Mouse (Mus musculus): ENCODE measurements around the gene Astn2.

Astn2 gene

GRCm38 (mm10) chr4:66170787-66171186 is 233.6 kb downstream of the Astn2 start:
- DNase-seq (ENCODE audit: low spot score in 2 of 2), result no peak

DNA sequence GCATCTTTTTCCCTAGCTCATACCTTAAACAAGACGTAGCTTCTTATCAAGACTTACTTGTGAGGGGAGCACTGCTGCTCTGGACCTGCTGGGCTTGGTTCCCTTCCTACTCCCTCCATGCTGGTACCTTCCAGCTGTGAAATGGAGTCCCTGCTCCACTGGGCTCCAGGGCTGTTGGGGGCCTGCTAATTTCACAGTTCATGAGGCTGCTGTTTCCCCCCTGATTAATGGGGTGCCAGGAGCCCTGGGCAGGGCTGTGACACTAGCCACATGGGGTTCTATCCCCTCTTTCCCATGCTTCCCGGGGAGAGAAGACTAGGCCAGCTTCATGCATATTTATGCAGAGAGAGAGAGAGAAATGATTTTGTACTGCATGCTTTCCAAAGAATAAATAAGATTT is 234.9 kb downstream of the Astn2 start:
- no peak for DNase-seq (ENCODE audit: low spot score in 2 of 2)

DNA sequence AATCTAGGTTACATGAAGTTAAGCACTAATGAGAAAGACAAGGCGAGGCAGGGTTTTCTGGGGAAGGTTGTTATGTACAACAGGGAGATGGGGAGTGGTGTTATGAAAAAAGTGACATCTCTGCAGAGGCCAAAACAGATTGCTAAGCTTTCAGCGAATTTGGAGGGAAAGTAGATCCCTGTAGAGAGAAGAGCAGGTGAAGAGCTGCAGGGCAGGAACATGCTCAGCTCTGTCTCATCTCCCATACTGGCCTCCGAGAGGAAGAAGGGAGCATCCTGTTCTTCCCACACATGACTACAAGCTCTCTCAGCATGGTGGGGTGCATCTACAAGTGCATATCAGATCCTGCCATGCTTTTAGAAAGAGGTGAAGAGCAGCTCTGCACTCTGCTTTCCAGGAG is 245.7 kb downstream of the Astn2 start:
- no peak for DNase-seq (ENCODE audit: low spot score in 2 of 2)

GRCm38 (mm10) chr4:66157439-66158113 is 246.8 kb downstream of the Astn2 start:
- DNase-seq (ENCODE audit: low spot score in 2 of 2), result no peak

DNA sequence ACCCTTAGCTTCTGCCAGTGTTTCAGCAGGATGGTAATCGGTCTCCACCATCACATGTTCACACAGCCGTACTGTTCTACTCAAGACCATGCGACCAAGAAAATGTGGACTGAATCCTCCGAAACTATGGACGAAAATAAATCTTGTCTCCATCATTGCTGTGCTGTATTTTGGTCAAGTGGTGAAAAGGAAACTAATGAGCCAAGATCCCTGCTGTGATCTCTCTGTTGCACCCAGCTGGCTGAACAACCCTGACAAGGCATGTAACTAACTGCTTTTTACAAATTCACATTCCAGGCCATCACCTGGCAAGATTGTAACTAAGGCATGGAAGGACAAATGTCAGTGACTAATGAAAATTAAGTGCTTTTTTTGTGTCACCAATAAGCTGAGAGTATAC is 257.9 kb downstream of the Astn2 start:
- no peak for DNase-seq (ENCODE audit: low spot score in 2 of 2)

DNA sequence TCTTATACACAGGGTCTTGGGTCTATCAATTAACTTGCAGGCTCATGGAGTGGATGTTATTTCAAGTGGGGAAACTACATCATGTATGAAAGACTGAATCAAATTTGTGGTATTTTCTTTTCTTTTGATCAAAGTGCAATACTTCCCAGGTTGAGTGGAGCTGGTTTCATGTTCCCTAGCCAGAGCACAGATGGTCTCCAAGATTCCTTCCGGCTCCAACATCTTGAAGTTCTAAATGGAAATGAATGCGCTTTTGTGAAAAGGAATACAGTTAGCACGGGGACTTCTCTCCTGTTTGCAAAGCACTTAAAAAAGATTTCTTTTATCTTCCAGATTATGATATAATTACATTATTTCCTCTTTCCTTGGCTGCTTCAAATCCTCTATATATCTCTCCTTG is 278.2 kb downstream of the Astn2 start:
- DNase-seq (ENCODE audit: low spot score in 2 of 2), result peak in 1 of 2 experiments; percentile 25

DNA sequence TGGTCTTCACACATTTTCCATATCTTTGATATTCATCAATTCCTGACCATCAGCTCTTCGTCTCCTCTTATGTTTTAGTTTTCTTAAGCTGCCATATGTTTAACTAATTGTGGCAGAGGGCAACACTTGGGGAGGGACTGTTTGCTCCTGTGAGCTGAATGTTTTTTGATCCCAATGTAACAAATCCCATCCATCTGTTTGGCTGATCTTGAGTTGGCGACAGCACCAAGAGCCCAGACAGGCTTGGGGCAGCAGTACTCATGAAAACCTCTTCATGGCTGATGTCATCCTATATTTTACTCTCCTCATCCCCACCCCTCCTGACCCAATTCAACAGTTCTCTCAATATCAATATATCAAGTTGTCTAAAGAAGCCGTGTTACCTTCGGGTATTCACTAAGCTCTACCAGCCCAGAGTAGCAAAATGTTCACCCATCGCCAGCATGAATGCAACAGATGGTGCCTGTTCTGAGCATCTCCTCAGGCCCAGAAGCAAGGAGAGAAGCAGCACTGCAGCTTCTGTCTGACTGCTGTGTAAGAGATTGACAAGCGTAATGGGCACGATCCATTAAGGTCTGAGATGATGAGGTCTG is 281.5 kb downstream of the Astn2 start:
- no peak for DNase-seq (ENCODE audit: low spot score in 2 of 2)

DNA sequence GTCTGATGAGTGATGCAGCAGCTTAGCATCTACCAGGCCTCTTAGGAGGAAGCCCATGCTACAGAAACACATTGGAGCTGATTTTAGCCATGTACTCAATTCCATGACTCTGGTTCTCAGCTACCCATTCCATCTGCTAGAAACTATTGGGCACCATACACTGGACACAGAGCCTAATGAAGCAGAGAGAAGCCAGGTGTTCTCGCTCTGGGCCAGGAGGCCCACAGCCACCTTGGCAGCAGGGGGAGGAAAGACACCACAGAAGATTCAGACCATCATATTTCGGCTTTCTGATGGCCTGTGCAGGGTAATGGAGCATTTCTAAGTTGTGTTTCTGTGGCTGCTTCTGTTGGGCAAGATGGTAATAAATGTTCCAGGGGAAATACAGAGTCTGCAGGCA is 290.2 kb downstream of the Astn2 start:
- DNase-seq (ENCODE audit: low spot score in 2 of 2), result no peak

- DNase-seq (ENCODE audit: low spot score in 2 of 2), result no peak
These were observed 302.4 kb downstream of the Astn2 start for GRCm38 (mm10) chr4:66102037-66102436.

- no peak for DNase-seq (ENCODE audit: low spot score in 2 of 2)
These were observed 306.8 kb downstream of the Astn2 start for GRCm38 (mm10) chr4:66097629-66098028.

DNA sequence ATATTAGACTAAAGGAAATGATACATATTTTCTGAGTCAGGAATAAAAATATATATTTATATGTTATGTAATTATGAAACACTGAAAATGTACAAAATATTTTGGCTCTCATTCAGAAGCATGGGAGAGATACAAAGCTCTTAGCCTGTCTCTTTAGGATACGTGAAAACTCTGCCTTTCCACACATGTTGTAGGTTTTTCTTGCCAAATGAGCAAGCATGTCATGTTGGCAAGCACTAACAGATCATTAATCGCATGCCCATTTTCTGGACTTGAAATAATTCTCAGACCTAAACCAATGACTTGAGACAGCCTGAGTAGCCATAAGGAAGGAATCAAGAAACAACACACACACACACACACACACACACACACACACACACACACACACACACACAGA is 308.3 kb downstream of the Astn2 start:
- DNase-seq (ENCODE audit: low spot score in 2 of 2), result no peak

GRCm38 (mm10) chr4:66057161-66057560 is 347.2 kb downstream of the Astn2 start:
- no peak for DNase-seq (ENCODE audit: low spot score in 2 of 2)

DNA sequence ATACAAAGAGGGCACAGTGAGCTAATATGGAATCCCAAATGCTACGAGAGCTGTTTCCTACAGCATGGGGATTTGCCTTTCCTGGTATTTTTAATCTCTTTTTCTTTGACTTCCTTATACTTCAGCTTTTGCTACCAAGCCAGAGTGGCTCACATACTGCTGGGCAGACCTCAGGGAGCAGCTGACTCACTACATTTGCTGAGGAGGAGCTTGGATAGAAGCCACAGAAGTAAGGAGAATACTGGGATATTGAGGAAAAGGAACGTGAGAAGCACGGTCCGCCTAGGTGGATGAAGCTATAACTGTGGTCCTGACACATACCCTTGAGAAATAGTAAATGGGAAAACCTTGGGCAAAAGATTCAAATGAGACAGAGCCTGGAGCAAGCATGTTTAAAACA is 348.7 kb downstream of the Astn2 start:
- DNase-seq (ENCODE audit: low spot score in 2 of 2), result no peak

DNA sequence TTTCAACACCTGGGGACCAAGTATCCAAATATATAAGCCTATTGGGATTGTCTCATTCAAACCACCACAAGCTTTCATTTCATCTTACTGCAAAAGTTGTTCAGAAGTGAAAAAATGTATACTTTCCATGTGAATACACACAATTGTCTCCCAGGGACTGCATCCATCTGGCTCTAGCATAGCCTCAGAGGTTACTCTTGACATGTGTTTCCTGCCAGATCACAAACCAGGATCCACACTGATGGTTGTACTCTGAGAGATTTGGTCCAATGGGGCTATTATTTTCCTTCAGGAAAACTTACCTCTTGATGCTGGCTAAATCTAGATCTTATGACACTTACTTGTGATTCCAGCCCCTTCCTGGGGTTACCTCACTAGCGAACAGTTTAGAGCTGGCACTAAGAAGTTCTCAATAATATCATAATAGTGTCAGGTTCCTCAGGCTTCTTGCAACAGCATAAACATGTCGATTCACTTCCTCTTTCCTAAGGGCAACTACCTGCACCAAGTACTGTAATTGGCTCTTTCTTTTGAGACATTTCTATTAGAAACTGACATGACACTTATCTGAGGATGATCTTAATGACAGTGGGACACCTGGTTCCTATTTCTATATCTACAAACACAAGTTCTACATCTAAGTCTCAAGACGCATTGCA is 361.3 kb downstream of the Astn2 start:
- DNase-seq (ENCODE audit: low spot score in 2 of 2), result no peak

DNA sequence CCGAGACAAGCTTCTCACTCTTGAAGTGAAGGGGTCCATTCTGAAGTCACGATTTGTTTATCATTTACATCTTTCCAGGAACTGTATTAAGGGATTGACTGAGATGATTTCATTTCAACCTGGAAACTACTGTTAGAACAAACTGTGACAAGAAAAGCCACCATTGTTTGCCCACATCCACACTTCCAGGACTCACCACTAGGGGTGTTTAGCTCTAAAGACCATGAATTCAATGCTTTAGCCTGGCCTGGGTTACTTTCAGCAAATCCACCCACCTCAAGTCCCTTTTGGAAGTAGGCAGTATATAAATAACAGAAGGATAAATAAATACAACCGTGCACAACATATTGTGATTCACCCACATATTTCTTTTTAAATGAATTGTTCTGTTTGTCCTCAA is 370.6 kb downstream of the Astn2 start:
- no peak for DNase-seq (ENCODE audit: low spot score in 2 of 2)

DNA sequence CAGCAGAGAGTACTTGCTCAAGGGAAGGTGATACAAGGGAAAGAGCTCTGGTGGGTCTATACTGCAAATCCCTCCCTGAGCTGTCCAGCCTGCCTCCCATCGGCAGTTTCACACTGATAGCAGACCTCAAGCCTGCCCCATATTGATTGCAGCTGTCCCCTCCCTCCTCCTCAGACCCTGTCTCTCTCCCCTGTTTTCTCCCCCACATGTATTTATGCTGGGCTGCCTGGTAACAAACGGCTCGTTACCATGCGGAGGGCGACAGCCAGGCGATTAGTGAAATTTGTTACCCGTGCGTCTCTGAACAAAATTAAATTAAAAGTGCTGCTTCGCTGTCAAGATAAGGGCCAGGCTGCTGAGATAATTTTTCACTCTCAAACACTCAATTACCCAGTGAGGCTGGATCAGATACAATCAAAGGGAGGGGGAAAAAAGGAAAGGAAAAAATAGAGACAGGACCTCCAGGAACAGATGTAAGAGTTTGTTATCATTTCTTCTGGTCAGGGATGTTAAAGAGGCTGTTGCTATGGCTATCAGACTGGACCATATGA is 373.0 kb downstream of the Astn2 start:
- no peak for DNase-seq (ENCODE audit: low spot score in 2 of 2)

- no peak for DNase-seq (ENCODE audit: low spot score in 2 of 2)
These were observed 374.5 kb downstream of the Astn2 start for GRCm38 (mm10) chr4:66029901-66030300.

GRCm38 (mm10) chr4:66027866-66028265 is 376.5 kb downstream of the Astn2 start:
- no peak for DNase-seq (ENCODE audit: low spot score in 2 of 2)

GRCm38 (mm10) chr4:66025393-66026062 is 378.9 kb downstream of the Astn2 start:
- DNase-seq (ENCODE audit: low spot score in 2 of 2), result peak; percentile 3 to 23

- no peak for DNase-seq (ENCODE audit: low spot score in 2 of 2)
These were observed 401.5 kb downstream of the Astn2 start for GRCm38 (mm10) chr4:66002936-66003335.

DNA sequence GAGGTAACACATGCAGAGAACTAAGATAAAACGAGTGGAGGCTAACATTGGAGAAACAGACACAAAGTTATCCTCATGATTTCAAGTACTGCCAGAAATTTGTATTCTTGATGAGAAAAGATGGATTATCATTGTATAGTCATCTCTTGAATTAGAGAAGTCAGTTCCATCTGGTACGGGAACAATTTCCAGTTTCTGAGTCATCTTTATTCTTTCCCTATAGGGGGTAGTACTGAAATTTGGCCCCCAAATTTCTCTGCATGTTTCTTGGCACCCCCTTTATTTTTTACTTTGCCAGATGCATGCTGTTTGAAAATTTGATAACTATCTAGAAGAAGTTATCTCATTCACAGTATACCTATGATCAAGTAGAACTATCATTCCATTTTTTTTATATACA is 420.8 kb downstream of the Astn2 start:
- no peak for DNase-seq (ENCODE audit: low spot score in 2 of 2)

GRCm38 (mm10) chr4:65982882-65983281 is 421.5 kb downstream of the Astn2 start:
- DNase-seq (ENCODE audit: low spot score in 2 of 2), result no peak

Measured in left cerebral cortex, adult 9 months (tissue).